Mouse (Mus musculus): Measurements from ENCODE around the gene Sp100.
"Not testable (repeated sequence)": the region's sequence is repeated elsewhere in the genome, so short reads cannot be mapped to it uniquely, and the experiment has no call there.

Gene Sp100

DNA sequence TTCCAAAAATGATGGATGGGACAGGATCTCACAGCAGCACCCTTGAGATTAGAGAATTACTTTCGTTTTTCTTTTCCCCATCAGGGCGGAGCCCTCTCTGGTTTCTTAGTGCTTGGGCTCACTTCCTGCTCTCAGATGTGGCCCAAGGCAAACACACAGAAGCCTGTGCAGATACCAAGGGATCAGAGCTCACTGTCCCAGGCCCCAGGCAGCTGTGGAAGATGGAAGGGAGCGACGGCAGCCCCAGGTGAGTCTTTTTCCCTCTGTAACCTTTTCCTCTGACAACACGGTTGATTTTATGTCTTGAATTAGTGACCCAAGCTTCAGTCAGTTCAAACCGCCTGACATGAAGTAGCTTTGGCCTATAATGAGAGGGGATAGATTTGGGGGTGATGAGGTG lies at the start of gene Sp100:
Gene Sp100 (plus strand): TSS at position 108 of the 400 bp plus-strand sequence.
- not testable (repeated sequence) for DNase-seq (ENCODE audit: extremely low read depth, low read depth, low spot score)

DNA sequence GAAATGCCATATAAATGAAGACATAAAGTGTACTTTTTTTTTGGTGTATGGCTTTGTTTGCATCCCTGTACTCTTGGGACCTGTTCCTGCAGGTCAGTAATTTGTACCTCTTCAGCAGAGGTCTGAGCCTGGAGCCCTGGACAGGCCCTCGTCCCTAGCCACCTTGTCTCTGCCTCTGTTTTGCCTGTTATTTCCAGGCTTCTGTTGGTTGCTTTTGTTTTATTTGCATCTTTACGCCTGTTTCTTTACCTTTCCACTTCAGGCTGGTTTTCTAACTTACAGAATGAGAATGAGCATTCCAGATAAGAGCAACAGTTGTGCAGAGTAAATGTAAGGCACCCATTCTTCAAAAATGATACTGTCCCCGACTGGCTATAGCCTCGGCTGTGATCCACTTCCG lies 49.7 kb upstream of the Sp100 start, which contains the start of gene Sp140:
Gene Sp140 (plus strand): TSS at position 301 of the 400 bp plus-strand sequence.
- not testable (repeated sequence) for DNase-seq (ENCODE audit: extremely low read depth, low read depth, low spot score)

DNA sequence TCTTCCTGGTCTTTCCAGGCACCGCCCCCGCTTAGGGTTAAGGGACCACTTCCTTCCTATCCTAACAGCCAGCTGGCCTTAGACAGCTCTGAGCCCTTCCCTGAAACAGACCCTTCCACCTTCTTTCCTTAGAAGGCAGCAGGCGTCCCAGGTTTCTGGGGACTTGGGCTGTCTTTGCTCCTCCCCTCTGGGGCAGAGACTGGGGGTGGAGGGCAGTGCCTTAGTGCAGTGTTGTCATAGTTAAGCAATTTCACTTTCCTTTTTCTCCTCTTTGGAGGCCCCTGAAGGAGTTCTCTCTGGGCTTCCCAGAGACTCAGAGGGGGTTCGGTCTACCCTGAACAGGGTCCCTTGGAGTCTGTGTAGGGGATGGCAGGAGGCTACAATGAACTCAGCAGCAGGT lies 49.0 kb upstream of the Sp100 start:
- not testable (repeated sequence) for DNase-seq (ENCODE audit: extremely low read depth, low read depth, low spot score)

- DNase-seq (ENCODE audit: extremely low read depth, low read depth, low spot score): not testable (repeated sequence)
Measured at GRCm38 (mm10) chr1:85604341-85604740, 45.4 kb upstream of the Sp100 start.

GRCm38 (mm10) chr1:85608361-85608760 lies 41.4 kb upstream of the Sp100 start:
- not testable (repeated sequence) for DNase-seq (ENCODE audit: extremely low read depth, low read depth, low spot score)

DNA sequence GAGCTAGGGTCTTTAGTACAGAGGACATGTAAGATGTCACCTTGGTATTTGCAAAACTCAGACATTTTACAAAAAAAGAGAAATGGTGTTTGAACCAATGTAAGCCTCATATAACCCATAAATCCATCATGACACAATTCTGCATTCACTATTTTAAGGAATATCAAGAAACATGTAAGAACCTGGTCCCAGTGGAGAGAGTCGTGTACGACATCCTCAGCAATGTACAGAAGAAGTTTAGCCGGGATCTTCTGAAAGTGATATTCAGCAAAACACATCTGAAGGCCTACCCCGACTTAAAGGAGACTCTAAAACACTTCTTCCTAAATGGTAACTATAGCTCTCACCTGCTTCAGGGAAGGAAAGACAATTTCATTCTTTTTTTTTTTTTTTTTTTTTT lies 39.2 kb upstream of the Sp100 start:
- DNase-seq (ENCODE audit: extremely low read depth, low read depth, low spot score): not testable (repeated sequence)

DNA sequence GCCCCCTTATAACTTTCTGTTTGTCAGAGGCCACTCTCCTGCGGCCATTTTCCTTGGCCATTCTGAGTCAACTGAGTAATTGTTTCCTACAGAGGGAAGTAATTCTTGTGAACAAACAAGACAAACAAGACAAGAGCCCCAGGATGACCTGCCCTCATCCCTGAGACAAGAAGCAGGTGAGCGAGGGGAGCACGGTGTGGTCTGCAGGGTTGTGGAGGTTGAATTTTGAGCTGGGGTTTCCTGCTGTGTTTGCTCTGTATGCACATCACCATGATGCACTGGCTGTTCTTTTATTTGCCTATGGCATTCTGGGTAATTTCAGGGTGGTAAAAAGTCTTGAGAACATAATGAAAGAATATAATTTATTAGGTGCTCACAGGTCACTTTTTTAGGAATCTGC lies 34.7 kb upstream of the Sp100 start:
- DNase-seq (ENCODE audit: extremely low read depth, low read depth, low spot score): not testable (repeated sequence)

- DNase-seq (ENCODE audit: extremely low read depth, low read depth, low spot score): not testable (repeated sequence)
Measured at GRCm38 (mm10) chr1:85615819-85616218, 34.0 kb upstream of the Sp100 start.

DNA sequence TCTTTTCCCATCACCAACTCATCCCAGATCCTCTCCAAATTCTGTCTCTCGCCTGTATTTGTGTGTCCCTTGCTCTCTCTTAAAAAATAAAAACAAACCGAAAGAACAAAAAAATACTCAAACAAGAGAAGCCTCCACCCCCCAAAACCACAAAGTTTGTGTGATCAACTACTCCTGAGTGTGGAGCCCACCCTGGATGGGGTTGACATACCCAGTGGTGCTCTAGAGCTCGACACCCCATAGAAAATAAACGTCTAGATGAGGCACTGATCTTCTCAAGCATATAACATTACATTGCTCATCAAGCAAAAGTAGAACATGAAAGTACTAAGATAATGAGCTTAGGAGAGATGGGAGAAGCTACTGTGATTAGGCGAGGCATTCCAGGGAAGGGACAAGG lies 32.6 kb upstream of the Sp100 start:
- DNase-seq (ENCODE audit: extremely low read depth, low read depth, low spot score): not testable (repeated sequence)

- DNase-seq (ENCODE audit: extremely low read depth, low read depth, low spot score): not testable (repeated sequence)
Measured at GRCm38 (mm10) chr1:85618689-85619088, 31.1 kb upstream of the Sp100 start.

DNA sequence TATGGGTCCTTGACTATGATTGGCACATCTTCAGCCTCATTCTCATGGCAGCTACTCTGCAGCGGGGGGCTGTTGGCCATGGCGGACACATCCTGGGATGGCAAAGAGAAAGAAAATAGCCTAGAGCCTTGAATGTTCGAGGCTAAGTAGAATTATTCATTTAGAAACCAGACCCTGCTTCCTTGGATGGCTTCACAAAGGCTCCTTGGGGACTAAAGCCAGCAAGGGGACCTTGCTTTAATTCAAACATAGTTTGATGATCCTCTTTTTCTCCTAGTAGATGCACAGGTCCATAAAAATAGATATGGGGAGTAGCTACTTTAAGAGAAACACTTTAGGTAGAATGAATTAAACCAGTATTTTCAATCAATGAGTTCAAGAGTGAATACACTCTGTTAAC lies 12.9 kb upstream of the Sp100 start:
- not testable (repeated sequence) for DNase-seq (ENCODE audit: extremely low read depth, low read depth, low spot score)

DNA sequence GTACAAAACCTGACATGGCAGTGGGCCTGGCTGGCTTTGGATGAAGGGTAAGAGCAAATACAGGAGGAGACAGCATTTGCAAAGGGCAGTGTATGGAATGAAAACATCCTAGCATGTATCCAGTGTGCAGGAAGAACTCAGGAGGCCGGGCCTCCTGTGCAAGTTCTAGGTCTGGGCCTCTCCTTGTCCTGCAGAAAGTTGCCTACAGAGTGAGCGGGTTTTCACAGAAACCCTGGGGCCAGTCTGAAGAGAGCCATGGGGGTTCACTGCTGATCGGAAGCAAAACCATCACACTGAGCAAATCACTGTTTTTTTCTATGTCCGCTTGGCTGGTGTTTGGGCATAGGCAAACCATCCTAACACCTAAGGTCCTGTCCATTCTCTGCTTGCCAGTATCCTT lies 11.6 kb upstream of the Sp100 start:
- not testable (repeated sequence) for DNase-seq (ENCODE audit: extremely low read depth, low read depth, low spot score)

GRCm38 (mm10) chr1:85650524-85650923 lies 736 bp downstream of the Sp100 start:
- not testable (repeated sequence) for DNase-seq (ENCODE audit: extremely low read depth, low read depth, low spot score)

GRCm38 (mm10) chr1:85651770-85652275 lies 2.0 kb downstream of the Sp100 start:
- not testable (repeated sequence) for DNase-seq (ENCODE audit: extremely low read depth, low read depth, low spot score)

DNA sequence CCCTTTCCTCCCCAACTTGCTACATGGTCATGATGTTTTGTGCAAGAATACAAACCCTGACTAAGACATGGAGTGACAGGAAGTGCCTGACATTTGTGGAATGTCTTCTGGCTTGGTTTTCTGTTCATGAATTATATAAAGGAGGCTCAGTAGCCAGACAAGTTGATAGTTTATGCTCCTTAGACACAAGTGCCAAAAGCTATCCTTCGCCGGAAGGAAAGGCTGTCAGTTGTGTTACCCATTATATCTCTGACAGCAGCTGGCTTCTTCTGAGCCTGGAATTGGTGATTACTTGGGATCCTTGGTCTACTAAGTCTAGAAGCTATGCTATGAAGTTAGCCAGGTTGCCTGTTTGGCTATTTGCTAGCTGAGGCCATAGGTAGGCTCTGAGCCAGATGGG lies 7.4 kb downstream of the Sp100 start:
- not testable (repeated sequence) for DNase-seq (ENCODE audit: extremely low read depth, low read depth, low spot score)

DNA sequence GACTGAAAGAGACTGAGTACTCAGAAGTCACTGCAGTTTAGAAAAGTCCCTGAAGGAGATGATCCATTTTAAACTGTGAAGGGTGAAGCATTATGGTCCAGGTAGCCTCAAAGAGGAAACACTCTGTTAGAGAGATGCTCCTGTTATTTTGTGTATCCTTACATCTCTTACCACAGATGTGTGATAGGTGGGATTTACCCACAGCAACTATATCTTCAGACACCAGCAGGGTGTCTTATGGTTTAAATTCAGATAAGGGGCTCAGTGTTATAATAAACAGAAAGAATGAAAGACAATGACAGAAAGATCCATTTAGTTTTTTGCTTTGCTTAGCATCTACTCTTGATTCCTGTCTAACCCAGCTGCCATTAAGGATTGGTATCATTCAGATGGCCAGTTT lies 14.5 kb downstream of the Sp100 start:
- DNase-seq (ENCODE audit: extremely low read depth, low read depth, low spot score): no peak

- DNase-seq (ENCODE audit: extremely low read depth, low read depth, low spot score): no peak
Measured at GRCm38 (mm10) chr1:85680226-85680625, 30.4 kb downstream of the Sp100 start.

DNA sequence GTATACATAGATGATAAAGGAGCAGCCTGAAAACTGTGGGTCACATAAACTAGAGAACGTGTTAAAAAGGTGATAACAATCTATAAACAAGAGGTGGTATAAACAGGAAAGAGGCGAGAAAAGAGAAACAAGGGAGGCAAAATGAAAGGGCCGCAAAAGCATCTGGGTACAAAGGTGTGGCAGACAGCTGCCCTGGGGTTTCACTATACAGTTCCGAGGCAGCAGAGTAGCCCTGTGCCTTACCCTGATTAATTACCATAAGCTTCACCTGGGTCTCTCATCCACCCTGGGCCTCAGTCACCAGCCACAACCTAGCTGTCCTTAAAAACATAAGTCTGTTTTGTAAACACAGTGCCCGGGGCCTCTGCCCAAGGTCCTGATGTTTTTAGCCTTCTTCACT lies 36.9 kb downstream of the Sp100 start:
- DNase-seq (ENCODE audit: extremely low read depth, low read depth, low spot score): no peak

- DNase-seq (ENCODE audit: extremely low read depth, low read depth, low spot score): no peak
Measured at GRCm38 (mm10) chr1:85687346-85687745, 37.6 kb downstream of the Sp100 start.

DNA sequence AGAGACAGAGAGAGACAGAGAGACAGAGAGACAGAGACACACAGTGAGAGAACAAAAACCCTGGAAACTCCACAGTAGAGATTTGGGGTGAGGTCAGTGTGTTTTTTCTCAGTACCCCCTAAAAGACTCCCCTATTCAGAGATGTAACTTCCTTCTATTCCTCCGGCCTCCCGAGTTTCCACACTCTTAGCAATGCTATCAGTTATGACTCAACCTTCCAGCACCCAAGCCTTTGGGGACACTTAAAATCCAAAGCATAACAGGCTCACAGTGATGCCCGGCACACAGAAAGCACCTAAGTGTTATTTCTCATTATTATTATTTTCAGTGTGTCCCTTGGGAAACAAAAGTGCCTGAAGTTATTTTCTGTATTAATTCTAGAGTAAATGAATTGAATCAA lies 40.8 kb downstream of the Sp100 start:
- DNase-seq (ENCODE audit: extremely low read depth, low read depth, low spot score): no peak

GRCm38 (mm10) chr1:85692281-85692680 lies 42.5 kb downstream of the Sp100 start:
- no peak for DNase-seq (ENCODE audit: extremely low read depth, low read depth, low spot score)

DNA sequence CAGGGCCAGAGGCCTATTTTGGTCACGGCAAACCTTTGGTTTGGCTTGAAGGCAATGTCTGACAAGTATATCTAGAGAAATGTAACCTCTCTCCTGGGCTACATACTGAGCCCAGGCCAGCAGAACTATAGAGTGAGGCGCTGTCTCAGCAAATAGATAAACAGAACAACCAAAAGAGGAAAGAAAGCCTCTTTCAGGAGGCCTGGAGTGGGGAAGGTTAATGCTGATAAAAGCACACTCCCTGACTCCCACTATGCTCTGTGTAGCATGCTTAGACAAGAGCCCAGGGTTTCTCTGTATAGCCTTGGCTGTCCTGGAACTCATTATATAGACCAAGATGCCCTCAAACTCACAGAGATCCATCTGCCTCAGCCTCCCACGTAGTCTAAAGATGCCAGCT lies 43.5 kb downstream of the Sp100 start:
- DNase-seq (ENCODE audit: extremely low read depth, low read depth, low spot score): no peak

DNA sequence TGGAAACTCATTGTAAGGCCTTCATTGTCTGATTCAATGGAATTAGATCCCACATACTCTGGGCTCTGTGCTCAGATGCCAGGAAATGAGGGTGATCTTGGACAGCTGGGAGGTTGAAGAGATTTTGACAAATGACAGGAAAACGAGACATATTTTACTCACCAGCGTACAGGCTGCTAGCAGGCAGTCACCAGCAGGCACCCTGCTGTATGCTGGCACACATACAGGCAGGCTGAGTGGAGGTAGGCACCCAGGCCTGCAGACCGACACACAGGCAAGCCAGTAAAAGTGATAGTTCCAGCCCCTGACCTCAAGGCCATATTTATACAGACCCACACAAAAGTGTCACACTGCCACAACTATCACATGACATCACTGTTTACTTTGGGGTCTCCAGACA lies 45.9 kb downstream of the Sp100 start:
- DNase-seq (ENCODE audit: extremely low read depth, low read depth, low spot score): no peak

Data from fat pad, adult 2 months (tissue).